Mouse (Mus musculus) left cerebral cortex, postnatal 4 days (tissue): ENCODE results near the gene Sec1. TPM values are rescaled to one million over a fixed set of nuclear protein-coding genes. Genes with fewer than 3 reads are reported as not detected.
"Not testable (repeated sequence)": the region's sequence is repeated elsewhere in the genome, so short reads cannot be mapped to it uniquely, and the experiment has no call there.

Source experiments
- DNase-seq: peaks from one replicate; pipeline ENCODE4 v3.0.0-alpha.2; 2022
- intact Hi-C: fragments of 180-260 bp; cut with DNase I; formaldehyde crosslinking; loops from one replicate; pipeline ENCODE4 v1.15.1; 2025
- total RNA-seq, 2 experiments: library from RNA; stranded (reverse); gene quantifications; 2 replicates each; pipeline ENCODE4 v1.2.3; 2021

Sec1 gene
- total RNA-seq, 2 experiments from 2014 or later = 0.18 to 0.20 TPM

DNA sequence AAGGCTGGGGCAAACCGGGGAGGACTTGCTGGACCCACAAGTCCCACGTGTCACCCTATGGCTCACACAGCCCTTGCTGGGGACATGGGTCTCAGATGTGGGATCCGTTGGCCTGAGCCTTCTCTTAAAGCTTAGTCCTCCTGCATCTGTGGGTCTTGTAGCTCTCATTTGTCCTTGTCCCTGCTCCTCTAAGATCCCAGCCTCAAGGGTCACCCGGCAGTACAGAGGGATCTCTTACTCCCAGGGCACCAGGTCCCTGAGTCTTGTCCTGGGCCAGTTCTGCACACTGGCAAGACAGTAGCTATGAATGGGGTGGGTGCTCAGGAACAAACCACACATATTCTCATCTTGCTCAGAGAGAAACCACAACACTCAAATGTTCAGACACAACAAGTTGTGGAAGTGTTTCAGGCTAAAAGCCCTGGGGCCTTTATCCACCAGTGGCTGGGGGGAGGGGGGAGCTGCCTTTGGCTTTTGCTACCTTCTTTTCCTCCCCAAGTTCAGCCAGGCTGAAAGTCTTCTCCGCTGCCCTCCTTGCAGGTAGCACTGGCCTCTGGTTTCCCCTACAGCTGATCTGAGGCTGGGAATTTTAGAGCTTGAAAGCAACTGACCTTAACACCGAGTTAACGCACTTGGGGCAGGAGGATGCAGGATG, 10.7 kb downstream of the Sec1 start, which contains the start of gene Ntn5:
TSS of gene Ntn5 (plus strand) at position 627 of the 655 bp plus-strand sequence.
- no peak for DNase-seq
- intact Hi-C loops = loop anchor here (10.0 kb wide), 1 partner anchor 89 kb away; no protein-coding TSS in a partner anchor

GRCm38 (mm10) chr7:45682144-45683126, 11.8 kb downstream of the Sec1 start:
- DNase-seq = peak; percentile 94
- intact Hi-C loops = loop anchor here (10.0 kb wide), 1 partner anchor 88 kb away; no protein-coding TSS in a partner anchor

DNA sequence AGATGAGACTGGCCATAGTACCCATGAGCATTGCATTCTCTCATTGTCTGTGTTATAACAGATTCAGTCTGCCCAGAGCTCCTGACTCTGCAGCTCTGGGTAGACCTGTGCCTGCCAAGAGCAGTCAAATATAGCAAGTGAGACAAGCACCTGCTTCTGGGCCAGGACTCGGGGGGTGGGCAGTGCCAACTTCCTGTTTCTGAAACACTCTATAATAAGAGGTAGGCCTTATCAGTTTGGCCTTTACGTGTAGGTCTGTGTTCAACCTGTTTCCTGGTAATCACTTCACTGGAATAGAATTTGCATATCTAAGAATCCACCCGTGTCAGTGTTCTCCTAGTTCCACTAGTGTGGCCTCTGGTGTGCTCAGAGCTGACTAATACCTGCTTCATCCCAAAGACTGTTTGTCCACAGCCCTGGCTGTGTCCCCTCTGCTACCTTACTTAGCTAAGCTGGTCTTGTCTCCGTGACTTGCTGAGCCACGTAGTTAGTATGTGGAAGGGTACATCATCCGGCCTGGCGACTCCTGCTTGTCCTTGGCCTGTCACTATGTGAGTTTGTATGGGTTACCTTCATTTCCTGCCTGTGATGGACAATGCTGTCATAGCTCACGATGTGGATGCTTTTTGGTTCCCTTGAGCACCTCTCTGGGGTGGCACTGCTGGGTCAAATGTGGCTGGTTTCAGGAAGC, 13.0 kb downstream of the Sec1 start:
- intact Hi-C loops = loop anchor here (10.0 kb wide), 1 partner anchor 86 kb away; no protein-coding TSS in a partner anchor
- no peak for DNase-seq

DNA sequence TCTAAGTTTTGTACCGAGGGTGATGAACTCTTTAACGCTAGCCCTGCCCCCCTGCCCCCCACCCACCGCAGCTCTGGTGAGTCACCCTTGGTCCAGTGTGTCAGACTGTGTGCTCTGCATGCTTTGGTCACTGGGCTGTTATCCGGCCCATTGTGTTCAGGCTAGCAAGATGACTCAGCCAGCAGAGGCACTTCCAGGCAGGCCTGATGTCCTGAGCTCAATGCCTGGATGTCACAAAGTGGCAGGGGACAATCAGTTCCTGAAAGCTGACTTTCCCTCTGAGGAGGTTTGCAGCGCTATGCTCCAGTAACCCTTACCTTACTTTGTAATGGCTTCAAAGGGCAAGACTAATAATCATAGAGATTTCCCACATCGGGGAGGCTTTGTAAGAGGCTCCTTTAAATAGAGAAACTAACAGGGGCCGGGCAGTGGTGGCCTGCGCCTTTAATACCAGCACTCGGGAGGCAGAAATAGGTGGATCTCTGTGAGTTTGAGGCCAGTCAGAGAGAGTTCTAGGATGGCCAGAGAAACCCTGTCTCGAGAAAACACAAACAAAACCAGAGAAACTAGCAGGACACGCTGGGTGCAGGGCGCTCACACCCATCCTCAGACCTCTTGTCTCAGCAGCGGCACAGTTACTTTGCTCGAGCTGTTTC, 14.1 kb downstream of the Sec1 start:
- intact Hi-C loops = loop anchor here (10.0 kb wide), 1 partner anchor 85 kb away; no protein-coding TSS in a partner anchor
- DNase-seq = no peak

GRCm38 (mm10) chr7:45678513-45678912, 15.7 kb downstream of the Sec1 start:
- intact Hi-C loops = no loop called here
- DNase-seq = no peak

DNA sequence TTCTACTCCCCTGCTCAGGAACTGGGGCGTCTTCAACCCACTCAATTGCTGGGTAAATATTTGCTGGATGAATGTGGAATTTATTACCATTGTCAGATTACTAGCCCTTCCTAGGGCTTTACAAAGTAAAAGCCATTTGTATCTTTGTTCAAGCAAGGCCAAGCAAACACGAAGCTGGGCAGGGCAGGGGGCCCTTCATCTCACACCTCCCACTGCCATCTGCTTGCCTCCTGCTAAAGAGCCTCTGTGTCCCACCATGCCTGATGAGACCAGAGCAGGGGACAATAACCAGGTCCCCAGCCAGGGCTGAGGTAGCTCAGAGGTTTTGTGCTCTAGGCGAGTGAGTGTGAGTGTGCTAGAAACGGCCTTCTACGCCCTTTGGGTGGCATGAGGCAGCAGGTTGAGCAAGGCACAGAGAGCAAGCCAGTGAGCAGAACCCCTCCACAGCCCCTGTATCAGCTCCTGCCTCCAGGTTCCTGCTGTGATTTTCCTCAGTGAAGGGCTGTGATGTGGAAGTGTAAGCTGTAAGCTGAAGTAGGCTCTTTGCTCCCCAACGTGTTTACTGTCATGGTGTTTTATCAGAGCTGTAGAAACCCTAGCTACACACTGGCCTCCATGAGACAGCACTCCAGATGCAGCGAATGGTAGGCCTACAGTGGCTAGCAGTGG, 16.4 kb downstream of the Sec1 start:
- intact Hi-C loops = no loop called here

DNA sequence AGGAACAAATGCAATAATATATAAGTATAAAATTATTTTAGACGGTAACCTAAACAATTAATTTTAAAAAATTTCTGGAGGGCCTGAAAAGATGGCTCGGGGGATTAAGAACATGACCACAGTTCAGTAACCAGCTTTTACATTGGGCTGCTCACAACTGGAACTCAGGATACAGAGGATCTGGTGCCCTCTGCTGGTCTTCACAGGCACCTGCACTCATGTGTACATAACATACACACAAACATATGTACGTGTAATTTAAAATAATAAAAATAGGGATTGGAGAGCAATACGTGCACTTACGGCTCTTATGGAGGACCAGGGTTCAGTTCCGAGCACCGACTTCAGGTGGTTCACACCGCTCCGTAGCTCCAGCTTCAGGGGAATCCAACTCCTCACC, 25.3 kb downstream of the Sec1 start:
- DNase-seq = no peak
- intact Hi-C loops = no loop called here

More for the DNA sequence above, 16.4 kb downstream of the Sec1 start:
- no peak for DNase-seq

DNA sequence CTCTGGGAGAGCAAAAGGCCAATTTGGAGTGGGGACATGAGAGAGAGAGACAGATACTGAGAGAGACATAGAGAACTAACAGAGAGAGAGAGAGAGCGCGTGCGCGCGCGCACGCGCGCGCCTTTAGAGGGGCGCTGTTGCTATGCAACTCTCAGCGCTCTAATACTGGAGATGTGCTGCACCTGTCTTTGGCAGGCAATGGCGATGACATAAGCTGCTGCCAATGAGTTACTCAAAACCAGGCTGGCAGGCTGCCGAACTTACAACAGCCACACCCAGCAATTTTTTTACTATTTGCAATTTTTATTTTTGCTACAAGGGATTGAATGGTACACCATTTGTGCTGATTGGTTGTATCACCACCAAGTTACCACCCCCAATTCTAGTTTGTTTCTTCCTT, 26.4 kb downstream of the Sec1 start:
- no peak for DNase-seq
- intact Hi-C loops = no loop called here

DNA sequence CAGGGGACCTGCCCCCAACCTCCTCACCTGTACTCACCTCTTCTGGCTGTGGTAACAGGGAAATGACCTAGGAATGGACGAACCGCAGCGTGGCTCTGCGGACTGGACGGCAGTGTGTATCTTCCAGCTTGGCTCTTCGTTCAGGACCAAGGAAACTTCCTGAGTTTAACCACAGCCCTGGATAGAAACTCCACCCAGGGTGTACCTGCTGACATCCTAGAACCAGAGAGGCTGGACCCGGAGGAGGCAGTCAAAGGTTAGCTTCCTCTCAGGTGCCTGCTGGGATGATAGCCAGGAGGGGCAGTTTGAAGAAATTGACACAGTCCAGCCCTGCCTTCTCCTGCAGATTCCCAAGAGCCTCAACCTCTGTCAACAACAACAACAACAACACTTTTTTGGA, 28.0 kb downstream of the Sec1 start, which contains the start of gene Fut2:
TSS of gene Fut2 (minus strand) at position 234 of the 400 bp plus-strand sequence.
- DNase-seq = no peak
- intact Hi-C loops = no loop called here

DNA sequence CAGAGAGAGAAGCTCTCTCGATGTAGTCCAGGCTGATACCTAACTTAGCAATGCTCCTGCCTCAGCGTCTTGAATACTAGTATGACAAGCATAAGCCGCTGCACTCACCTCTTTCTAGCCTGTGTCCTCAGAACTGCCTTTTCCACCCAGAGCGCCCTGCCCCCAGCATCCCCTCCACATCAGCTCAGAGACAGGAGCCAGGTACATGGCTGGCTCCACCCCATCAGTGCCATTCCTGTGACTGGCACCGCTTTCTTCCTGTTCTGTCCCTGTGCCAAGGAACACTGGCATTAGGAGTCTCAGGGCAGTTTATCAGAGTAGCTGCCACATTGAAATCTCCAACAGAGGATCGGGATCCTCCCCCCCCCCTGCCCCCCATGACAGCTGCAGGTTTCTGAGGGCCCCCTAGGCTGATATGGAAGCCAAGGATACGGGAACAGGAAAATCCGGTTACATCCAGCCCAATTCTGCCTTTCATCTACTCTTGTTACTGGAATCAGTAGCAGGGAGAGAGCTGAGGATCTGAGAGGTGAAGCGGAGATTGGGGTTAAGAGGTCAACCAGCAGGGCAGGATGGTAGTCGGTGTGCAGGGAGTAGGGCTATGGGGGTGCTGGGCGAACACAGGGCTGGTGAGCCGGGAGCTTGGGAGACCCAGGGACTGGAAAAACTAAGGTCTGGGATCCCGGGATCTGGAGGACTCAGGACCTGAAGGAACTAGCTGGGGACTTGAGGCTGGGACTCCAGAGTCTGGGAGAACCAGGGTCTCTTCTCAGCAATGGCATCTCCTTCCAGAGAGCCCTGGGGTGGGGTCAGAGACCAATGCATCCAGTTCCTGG, 28.7 kb downstream of the Sec1 start:
- no peak for DNase-seq
- intact Hi-C loops = no loop called here

DNA sequence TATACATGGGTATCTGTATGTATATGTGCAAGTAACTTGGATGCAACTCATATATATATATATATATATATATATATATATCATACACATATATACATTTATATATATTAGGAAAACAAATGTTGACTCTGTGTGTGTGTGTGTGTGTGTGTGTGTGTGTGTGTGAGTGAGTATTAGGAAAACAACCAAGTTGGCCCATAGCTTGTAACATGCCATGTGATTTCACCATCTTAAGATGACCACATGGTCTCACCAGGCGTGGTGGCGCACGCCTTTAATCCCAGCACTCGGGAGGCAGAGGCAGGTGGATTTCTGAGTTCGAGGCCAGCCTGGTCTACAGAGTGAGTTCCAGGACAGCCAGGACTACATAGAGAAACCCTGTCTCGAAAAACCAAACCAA, 32.5 kb downstream of the Sec1 start:
- DNase-seq, intact Hi-C loops: not testable (repeated sequence)

DNA sequence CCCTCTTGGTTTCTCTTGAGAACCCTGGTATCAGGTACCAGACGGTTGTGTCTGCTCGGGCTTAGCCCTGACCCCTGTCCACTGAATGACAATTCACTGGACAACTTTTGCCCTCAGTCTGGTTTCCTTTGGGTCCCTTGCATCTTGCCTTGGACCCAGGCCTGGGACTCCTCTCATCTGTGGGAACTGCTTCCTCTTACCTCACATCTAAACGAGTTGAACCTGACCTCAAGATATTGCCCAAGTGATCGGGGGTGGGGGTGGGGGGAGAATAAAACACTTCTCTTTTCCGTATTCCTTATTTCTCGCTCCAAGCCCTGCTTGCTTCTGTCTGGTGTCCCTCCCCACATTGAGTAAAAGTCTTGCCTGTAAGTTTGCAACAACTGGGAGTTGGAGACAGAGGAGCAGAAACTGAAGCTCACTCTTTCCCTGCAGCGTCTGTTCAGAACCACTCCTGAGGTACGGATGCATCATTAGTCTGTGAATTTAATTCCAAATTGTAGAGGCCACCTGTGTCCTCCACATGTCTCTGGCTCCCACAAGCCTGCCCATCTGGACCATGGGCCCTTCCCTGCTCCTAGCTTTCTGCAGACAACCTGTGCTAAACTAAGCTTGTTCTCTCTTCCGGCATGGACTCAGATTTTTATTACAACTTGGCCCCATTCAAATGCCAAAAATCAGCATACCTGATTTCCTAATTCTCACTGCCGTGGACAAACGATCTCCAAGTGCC, 33.3 kb downstream of the Sec1 start:
- intact Hi-C loops = no loop called here
- no peak for DNase-seq

- DNase-seq = no peak
- intact Hi-C loops = no loop called here
These were observed 39.7 kb downstream of the Sec1 start for GRCm38 (mm10) chr7:45654424-45655047.

- DNase-seq, intact Hi-C loops: not testable (repeated sequence)
These were observed 43.7 kb downstream of the Sec1 start for GRCm38 (mm10) chr7:45650484-45650883.

DNA sequence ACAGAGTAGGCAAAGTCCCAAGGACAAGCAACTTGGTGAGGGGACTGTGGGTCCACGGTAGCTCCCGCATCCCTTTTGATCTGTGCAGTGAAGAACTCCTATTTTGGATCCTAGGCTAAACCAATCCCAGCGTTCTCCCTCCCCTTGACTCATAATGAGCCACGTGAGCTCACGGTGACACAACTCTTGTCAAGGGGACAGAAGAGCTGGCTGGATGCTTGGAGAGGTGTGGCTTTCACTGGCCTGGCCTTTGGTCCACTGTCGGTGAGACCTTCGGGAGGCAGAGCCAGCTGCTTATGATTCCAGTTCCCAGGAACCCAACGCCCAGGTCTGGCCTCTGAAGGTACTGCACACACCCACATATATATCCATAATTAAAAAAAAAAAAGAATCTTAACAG, 44.9 kb downstream of the Sec1 start:
- intact Hi-C loops = no loop called here
- DNase-seq = no peak

- DNase-seq = no peak
- intact Hi-C loops = no loop called here
These were observed 47.5 kb downstream of the Sec1 start for GRCm38 (mm10) chr7:45646671-45647070.

DNA sequence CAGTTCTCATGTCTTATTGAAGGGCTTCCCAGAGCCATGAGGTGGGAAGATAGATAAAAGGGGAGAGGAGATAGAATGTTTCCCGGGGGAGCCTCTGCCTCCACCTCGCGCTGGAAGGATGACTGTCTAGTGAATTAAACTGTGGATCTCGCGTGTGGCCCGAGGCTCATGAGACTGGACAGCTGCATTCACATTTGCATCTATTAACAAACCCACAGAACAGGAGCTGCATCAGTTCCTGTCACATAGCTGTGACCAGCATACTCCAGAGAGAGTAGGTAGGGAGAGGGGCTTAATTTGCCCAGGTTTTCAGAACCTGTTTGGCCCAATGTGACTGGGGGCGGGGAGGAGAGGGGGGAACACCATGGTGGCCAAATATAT, 48.6 kb downstream of the Sec1 start:
- intact Hi-C loops = no loop called here
- DNase-seq = no peak
